In genomic region chr10:83644865-83645715, GRCm38 (mm10) we compare ENCODE assay signal across 7 mouse cellular contexts. TPM values are rescaled to one million over a fixed set of nuclear protein-coding genes. Genes with fewer than 3 reads are reported as not detected.
DNase-seq lines count a peak whose midpoint lies in the region; ATAC-seq and TF ChIP-seq lines count a peak whose summit lies in the region.

No protein-coding gene starts in this region.

- H3K27ac ChIP-seq in embryonic facial prominence, embryonic 13.5 days, result peak overlapping the region; percentile 17
- H3K27ac ChIP-seq in lung, postnatal 0 days (ENCODE audit: low read length), result 0 out of 2 replicates have a peak overlapping the region, but pooled peaks have one; percentile 28
- H3K27ac ChIP-seq in stomach, embryonic 16.5 days (ENCODE audit: low read length), result peak overlapping the region; percentile 89

- ATAC-seq in embryonic facial prominence, embryonic 13.5 days (ENCODE audit: insufficient number of reproducible peaks, insufficient read depth, low FRiP score, low TSS enrichment, low read depth), result no peak
- ATAC-seq in hematopoietic stem cell, adult 5-6 weeks (replicated peaks in 1 of 2; ENCODE audit: insufficient read depth in 1 of 2, low FRiP score in 2 of 2, low TSS enrichment in 1 of 2, low read depth in 1 of 2, poor library complexity in 2 of 2, severe bottlenecking in 2 of 2), result peak; percentile 34; a peak in 2 of 4 replicates
- peak; percentile 8; the same call in 1 of the 2 replicates for ATAC-seq in lung, postnatal 0 days
- ATAC-seq in stomach, embryonic 16.5 days (ENCODE audit: insufficient read depth, low FRiP score), result peak; percentile 68

- intact Hi-C loops in left cerebral cortex, postnatal 36 days (cut with DNase I), result no loop called here

- no peak overlapping the region; the same call in 1 of the 2 replicates for H3K9ac ChIP-seq in embryonic facial prominence, embryonic 13.5 days
- no peak overlapping the region for H3K9ac ChIP-seq in lung, postnatal 0 days (replicated peaks; ENCODE audit: low read depth)
- H3K9ac ChIP-seq in stomach, embryonic 16.5 days (ENCODE audit: low read length), result peak overlapping the region; percentile 57

- TF ChIP-seq EP300 in lung, postnatal 0 days (IDR thresholded peaks at IDR 0.05), result 0 out of 2 replicates have a peak, but pooled peaks have one; percentile 11

- H3K27me3 ChIP-seq in embryonic facial prominence, embryonic 13.5 days, result no peaks in the 10 kb centered on the region
- no peaks in the 10 kb centered on the region for H3K27me3 ChIP-seq in lung, postnatal 0 days (replicated peaks; ENCODE audit: insufficient read depth, low read length)
- no peaks in the 10 kb centered on the region for H3K27me3 ChIP-seq in stomach, embryonic 16.5 days (ENCODE audit: control insufficient read depth, insufficient read depth, low read length)

- H3K4me1 ChIP-seq in embryonic facial prominence, embryonic 13.5 days, result peaks cover 28% of the 10 kb centered on the region
- H3K4me1 ChIP-seq in lung, postnatal 0 days (ENCODE audit: insufficient read depth, low read depth, low read length), result peaks cover 23% of the 10 kb centered on the region; the same call in 1 of the 2 replicates
- H3K4me1 ChIP-seq in stomach, embryonic 16.5 days (ENCODE audit: control insufficient read depth, insufficient read depth, low read length), result peaks cover 26% of the 10 kb centered on the region

- no peak overlapping the region for H3K4me3 ChIP-seq in embryonic facial prominence, embryonic 13.5 days
- no peak overlapping the region for H3K4me3 ChIP-seq in lung, postnatal 0 days (ENCODE audit: low read depth, low read length)
- H3K4me3 ChIP-seq in stomach, embryonic 16.5 days (replicated peaks; ENCODE audit: low read length), result no peak overlapping the region

- no peak overlapping the region for H3K4me2 ChIP-seq in embryonic facial prominence, embryonic 13.5 days
- no peak overlapping the region for H3K4me2 ChIP-seq in lung, postnatal 0 days (replicated peaks; ENCODE audit: low read depth, low read length)
- H3K4me2 ChIP-seq in stomach, embryonic 16.5 days (ENCODE audit: low read depth, low read length), result peak overlapping the region; percentile 81

- no peaks in the 10 kb centered on the region for H3K9me3 ChIP-seq in embryonic facial prominence, embryonic 13.5 days
- no peaks in the 10 kb centered on the region for H3K9me3 ChIP-seq in lung, postnatal 0 days (ENCODE audit: low read length)
- H3K9me3 ChIP-seq in stomach, embryonic 16.5 days (replicated peaks; ENCODE audit: control insufficient read depth, low read length), result no peaks in the 10 kb centered on the region

- peak; percentile 14 to 25 for DNase-seq in spleen, postnatal 36 days (ENCODE audit: low spot score in 2 of 2)
- no peak for DNase-seq in spleen, adult 12 weeks (ENCODE audit: low spot score)
- peak; percentile 63 for DNase-seq in lung, postnatal 0 days (ENCODE audit: low spot score)
- DNase-seq in left cerebral cortex, postnatal 36 days (ENCODE audit: low spot score in 2 of 2), result no peak

- 65% methylated on average over 16 of the region's 16 CpGs for WGBS in embryonic facial prominence, embryonic 13.5 days
- 36% methylated on average over 16 of the region's 16 CpGs for WGBS in lung, postnatal 0 days
- 50% methylated on average over 16 of the region's 16 CpGs for WGBS in stomach, embryonic 16.5 days

- 0 out of 2 replicates have a peak, but pooled peaks cover 1% of the 10 kb centered on the region for H3K36me3 ChIP-seq in embryonic facial prominence, embryonic 13.5 days
- no peaks in the 10 kb centered on the region for H3K36me3 ChIP-seq in lung, postnatal 0 days (ENCODE audit: insufficient read depth, low read length)
- no peaks in the 10 kb centered on the region for H3K36me3 ChIP-seq in stomach, embryonic 16.5 days (ENCODE audit: control insufficient read depth, insufficient read depth, low read length)

- no peak for TF ChIP-seq CTCF in lung, postnatal 0 days (IDR thresholded peaks at IDR 0.05)

RNA-seq across cellular contexts. Expression of gene Appl2, which starts 3.4 kb away (rescaled TPM):
- 58.4 and 74.4 TPM in 2 replicates for polyA plus RNA-seq in embryonic facial prominence, embryonic 13.5 days (2015; fragmentation: Nextera tagmentation; extraction: Ambion mirVana)
- total RNA-seq in hematopoietic stem cell, adult 5-6 weeks (2017), result 98.6 and 105 TPM in 2 replicates
- 40.5 and 54.3 TPM in 2 replicates for polyA plus RNA-seq in lung, postnatal 0 days (2015; fragmentation: Nextera tagmentation; extraction: Ambion mirVana)
- polyA plus RNA-seq in stomach, embryonic 16.5 days (2015; fragmentation: Nextera tagmentation; extraction: Ambion mirVana), result 81.9 and 86.7 TPM in 2 replicates
- total RNA-seq in left cerebral cortex, postnatal 36 days (2021), result 10 to 100 TPM; 57.6 to 69.1 TPM

Comparison
In these comparisons a context has a peak if more than half of its experiments do, and no peak if none do; other contexts are left out.
1. DNase-seq: peak in spleen, postnatal 36 days (2 of 2) and lung, postnatal 0 days (single experiment); none in spleen, adult 12 weeks (single experiment) and left cerebral cortex, postnatal 36 days (0 of 2).
2. H3K27ac ChIP-seq: peak in every context shown above with its lines; median percentile 89 in stomach, embryonic 16.5 days; 28 in lung, postnatal 0 days; 17 in embryonic facial prominence, embryonic 13.5 days.